Mouse (Mus musculus): ENCODE measurements at regions not wholly inside any gene's neighbourhood (a gene's known extent, or its start where the extent isn't known, plus 50 kb on each side); places are given as distances from the start of the nearest gene placed in this dataset.

- peak in 1 of 2 experiments; percentile 11 for DNase-seq (ENCODE audit: extremely low spot score in 1 of 2, low spot score in 1 of 2)
Measured at GRCm38 (mm10) chr4:18169855-18170508, 1435.3 kb upstream of the Gm12353 start.

DNA sequence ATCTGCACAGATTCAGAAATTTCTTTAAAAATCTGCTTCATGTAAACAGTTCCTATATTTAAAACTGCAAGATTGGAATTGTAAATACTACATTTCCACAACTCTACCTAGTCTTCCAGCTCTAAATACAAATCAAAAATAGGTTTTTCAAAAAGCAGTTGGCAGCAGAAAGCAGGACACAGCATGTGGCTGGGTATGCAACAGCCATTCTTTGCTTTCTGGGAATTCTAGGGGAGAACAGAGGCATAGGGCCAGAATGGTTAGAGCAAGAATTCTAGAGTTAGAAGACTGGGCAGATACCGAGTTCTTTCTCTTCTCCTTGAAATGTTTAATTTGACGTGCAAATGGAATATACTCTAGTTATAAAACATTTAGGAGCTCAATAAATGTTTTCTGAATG is 1434.4 kb upstream of the Gm12353 start:
- peak in 1 of 2 experiments; percentile 5 for DNase-seq (ENCODE audit: extremely low spot score in 1 of 2, low spot score in 1 of 2)

DNA sequence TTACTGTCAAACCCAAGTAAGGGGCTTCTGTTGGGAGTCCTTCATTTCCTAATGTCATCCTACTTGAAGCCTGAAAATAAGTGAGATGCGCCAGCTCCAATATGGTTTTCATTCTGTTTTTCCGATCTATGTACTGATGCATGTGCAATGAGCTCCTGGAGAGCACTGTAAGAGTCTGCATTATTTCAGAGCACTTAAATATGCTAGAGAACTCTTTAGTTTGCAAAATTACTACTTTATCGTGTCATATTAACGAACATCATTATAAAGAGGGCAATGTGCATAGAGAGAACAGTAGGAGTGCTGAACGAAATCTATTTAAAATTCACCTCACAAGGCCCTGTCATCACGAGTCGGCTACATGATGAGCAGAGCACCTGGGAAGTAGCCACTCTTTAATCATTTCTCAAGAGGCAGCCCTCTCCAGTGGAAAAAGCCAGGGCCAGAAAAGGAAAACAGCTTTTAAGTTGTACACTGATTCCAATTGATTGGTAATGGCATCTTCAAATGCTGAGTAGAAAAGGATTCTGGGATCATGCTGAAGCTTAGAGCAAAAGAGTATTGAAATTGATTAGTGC is 1424.3 kb upstream of the Gm12353 start:
- DNase-seq (ENCODE audit: extremely low spot score in 1 of 2, low spot score in 1 of 2), result no peak

All from frontal cortex, adult 2 months (tissue).